Mouse (Mus musculus) hindlimb bud, embryonic 11.5 days (tissue): ENCODE results near the gene Irgm2.

Experiments used
- DNase-seq: peaks from one replicate; pipeline ENCODE4 v3.0.0-alpha.2; 2012; ENCODE audit warnings: low read depth, low spot score; ENCODE audit errors: extremely low spot score

Gene Irgm2

DNA sequence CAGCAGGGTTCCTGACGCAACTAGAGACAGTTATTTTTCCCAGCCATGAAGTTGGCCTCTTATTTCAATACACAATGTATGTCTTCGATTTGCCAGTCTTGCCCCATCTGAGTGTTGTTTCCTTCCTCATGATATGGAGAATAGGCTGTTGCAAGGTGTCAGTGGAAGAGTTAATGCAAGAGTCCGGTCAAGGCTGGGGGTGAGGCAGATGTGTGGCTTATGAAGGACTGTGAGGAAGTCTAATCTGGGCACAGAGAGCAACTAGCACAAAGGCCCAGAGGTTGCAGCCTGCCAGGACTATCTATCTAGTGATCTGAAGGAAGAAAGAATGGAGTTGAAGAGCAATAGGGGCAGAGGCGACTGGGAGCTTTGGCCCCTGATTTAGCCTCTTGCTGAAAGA is 60.7 kb downstream of the Irgm2 start:
- no peak for DNase-seq

DNA sequence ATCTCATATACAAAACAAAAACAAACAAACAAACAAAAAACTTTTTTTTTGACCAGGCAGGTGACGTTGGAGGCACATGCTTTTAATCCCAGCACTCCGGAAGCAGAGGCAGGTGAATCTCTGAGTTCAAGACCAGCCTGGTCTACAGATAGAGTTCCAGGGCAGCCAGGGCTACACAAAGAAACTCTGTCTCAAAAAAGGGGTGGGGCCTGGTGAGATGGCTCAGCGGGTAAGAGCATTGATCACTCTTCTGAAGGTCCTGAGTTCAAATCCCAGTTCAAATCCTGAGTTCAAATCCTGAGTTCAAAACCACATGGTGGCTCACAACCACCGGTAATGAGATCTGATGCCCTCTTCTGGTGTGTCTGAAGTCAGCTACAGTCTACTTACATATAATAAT is 62.4 kb downstream of the Irgm2 start:
- no peak for DNase-seq

DNA sequence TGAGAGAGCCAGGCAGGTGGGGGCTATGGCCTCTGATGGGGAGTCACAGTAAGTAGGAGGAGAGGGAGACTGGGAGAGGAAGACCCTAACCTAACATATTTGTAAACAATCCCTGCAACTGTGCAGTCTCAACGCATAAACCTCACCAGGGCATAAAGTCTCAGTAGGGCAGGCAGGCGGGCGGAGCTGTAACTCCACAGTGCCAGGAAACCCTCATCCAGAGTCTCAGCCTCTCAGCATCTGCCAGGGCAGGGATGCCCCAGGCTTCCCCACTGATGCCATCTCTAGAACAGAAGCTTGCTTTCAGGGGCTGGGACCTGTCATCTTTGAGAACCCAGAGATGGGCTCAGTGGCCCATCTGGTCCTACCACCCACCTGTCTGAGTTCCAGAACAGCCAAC is 62.9 kb downstream of the Irgm2 start:
- DNase-seq = no peak

DNA sequence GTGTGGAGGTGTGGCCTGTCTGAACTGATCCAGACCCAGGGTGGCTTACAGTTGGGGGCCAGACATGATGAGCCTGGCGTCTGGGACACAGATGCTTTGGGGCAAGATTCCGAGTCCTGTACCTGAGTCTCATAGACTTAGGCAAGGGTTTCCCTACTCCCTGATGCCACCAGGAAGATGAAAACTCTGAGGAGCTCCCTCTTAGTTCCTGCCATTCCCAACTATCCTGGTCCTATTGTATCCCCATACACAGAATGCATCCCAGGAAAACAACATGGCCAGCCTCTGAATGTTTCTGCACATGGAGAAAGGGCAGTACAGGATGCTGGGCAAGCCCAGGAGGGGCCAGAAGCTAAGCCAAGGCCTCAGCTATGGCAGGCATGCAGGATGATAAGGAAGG is 64.1 kb downstream of the Irgm2 start:
- no peak for DNase-seq

DNA sequence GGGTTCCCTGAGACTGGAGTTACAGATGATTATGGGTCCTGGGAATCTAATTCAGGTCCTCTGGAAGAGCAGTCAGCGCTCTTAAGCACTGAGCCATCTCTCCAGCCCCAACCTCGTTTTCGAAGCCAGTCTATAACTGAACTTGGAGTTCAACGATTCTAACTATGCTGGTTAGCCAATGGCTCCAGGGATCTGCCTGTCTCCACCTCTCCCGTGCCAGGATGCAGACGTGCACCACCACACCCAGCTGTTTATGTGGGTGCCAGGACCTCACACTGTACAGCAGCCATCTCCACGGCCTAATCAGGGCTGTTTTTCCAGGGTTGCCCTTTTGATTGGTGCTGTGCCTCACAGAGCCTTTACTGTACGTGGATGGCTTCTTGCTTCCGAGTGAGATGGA is 65.1 kb downstream of the Irgm2 start:
- no peak for DNase-seq

DNA sequence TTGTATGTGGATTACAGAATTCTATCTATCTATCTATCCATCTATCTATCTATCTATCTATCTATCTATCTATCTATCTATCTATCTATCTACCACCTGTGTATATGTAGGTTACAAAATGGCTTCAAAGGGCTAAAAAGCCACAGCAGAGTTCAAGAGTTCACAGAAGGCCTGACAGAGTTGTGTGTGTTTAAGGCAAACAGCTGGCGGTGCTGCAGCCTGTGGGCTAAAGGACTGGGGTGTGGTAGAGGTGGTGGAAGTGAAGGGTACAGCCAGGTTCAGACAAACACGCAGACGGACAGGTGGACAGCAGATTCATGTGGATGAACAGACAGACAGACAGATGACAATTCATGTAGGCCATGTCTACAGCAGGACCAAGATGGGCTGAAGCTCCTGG is 68.9 kb downstream of the Irgm2 start:
- no peak for DNase-seq
